Mouse (Mus musculus): Measurements from ENCODE around the gene Churc1. TPM values are rescaled to one million over a fixed set of nuclear protein-coding genes. Genes with fewer than 3 reads are reported as not detected.

Gene Churc1
- polyA plus RNA-seq, 3 experiments from 2014 or later: 126 to 167 (median 138) TPM

Other genes starting within 250 kb of the Churc1 start
- 1 to 10 TPM; 1.9 to 3.5 (median 2.9) TPM for gene Plekhg3, start 234.6 kb upstream of the Churc1 start, polyA plus RNA-seq (2017; shearing (Covaris generic))
- 1 to 10 TPM in 1 of 3 experiments, under 1 TPM in 2; 0.10 to 1.1 (median 0.95) TPM for gene Sptb, start 55.0 kb upstream of the Churc1 start, polyA plus RNA-seq (2017; shearing (Covaris generic))
- gene Fntb, start 51 bp downstream of the Churc1 start, polyA plus RNA-seq (2017; shearing (Covaris generic)): 10 to 100 TPM; 10.6 to 28.4 (median 16.2) TPM
- gene Gpx2, start 30.0 kb downstream of the Churc1 start, polyA plus RNA-seq (2017; shearing (Covaris generic)): not detected
- gene Rab15, start 57.4 kb downstream of the Churc1 start, polyA plus RNA-seq (2017; shearing (Covaris generic)): not detected
- gene Max, start 196.7 kb downstream of the Churc1 start, polyA plus RNA-seq (2017; shearing (Covaris generic)): 100 to 1,000 TPM in 1 of 3 experiments, 10 to 100 TPM in 2; 39.5 to 114 (median 83.1) TPM